Mouse (Mus musculus): ENCODE results near the gene Chrna4.

The Chrna4 gene

DNA sequence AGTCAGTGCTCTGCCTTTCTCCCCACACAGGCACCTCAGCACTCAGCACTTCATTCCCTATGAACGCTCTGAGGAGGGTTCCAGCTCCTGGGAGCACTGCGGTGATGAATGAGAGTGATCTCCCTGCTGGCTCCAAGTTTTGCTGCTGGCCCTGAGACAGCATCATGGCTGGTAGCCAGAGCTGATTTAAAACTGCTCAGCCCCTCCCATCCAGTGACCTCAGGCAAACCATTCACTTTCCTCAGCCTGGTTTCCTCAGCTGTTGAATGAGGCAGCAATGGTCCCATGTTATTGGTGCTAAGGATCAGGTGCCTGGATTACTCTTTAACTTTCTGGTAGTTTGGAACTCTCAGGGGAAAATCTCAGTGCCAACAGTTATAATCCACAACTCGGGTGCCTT lies at the start of gene Chrna4:
Gene Chrna4 (minus strand): TSS at position 110 of the 400 bp plus-strand sequence.
- no peak for DNase-seq (ENCODE audit: low spot score in 2 of 2)

DNA sequence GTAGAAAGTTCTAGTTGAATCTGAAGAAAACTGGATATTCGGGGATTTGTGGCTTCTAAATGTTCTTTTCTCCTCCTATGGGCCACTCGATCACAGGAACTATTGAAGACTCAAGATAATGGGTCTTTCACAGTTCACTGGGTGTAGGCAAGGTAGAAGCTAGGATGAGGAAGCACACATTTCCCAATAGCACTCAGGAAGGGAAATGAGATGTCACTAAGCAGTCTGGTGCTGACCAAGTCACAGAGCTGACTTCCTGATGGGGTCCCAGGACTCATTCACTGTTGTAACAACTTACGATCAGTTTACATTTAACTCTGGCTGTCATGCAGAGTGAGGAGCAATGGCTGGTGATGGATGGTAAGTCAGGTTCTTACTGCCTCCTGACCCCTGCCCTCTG lies 46.8 kb upstream of the Chrna4 start:
- no peak for DNase-seq (ENCODE audit: low spot score in 2 of 2)

DNA sequence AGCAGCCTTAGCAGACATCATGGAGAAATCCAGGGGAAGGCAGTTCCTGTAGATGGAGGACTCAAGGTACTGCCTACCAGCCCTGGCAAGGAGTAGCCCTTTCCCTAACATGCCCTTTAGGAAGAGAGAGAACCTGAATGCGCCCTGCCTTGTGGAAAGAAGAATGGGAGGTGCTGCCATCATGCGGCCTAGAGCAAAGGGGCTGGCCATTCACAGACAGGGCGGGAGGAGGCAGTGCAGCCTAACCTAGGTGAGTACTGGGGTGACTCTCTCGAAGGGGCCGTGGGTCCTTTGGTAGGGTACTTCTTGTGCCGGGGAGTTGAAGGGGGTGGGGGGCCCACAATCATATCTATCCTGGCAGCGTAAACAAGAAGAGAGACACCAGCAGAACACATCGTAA lies 41.7 kb upstream of the Chrna4 start:
- no peak for DNase-seq (ENCODE audit: low spot score in 2 of 2)

DNA sequence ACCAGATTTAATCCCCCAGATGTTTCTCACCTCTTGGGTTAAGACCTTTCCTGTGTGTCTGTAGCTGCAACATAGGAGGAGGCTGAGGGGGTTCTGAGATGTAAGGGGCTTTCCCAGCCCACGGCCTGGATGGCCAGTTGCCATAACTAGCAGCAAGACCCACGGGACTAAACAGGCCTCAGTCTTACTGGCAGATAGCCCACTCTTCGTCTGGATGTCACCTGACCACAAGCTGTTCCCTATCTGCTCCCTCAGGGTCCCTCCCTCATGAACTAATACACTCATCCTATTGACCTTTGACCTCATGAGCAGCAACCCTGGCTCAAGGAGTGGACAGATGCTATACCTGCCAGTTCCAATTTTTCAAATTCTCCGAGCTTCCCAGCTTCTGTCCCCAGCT lies 40.6 kb upstream of the Chrna4 start:
- no peak for DNase-seq (ENCODE audit: low spot score in 2 of 2)

DNA sequence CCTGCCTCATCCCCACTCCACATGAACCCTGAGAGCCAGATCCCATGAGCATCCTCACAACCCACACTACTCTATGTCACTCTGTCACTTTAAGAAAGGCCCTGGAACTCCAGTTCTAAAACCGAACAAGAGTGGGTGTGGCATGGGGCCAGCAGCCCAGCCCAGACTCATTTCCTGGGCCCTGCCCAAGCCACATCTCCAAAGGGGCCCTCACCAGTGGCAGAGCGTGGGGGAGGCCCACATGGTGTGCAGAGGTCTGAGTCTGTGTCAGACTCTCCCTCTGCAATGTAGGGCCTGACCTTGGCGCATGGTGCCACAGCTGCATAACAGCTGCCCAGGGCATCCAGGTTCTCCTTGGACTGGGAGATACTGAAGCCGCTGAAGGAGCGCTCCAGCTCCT lies 37.5 kb upstream of the Chrna4 start:
- no peak for DNase-seq (ENCODE audit: low spot score in 2 of 2)

DNA sequence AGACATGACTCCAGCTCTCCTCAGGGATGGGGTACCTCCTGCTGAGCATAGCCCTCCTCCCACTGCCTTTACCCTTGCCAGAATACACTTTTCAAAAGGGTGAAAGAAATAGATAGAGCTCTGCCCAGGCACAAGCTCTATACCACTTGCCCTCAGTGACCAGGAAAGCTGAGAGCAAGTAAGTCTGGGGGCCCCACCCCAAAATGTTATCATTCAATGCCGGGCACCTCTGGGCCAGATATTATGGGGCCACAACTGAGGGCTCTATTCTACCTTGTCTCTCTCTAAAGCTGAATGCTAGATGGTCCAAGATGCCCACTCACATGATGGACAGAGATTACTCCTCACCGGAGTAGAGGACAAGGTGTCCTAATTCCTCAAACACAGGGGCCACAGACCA lies 36.2 kb upstream of the Chrna4 start:
- no peak for DNase-seq (ENCODE audit: low spot score in 2 of 2)

DNA sequence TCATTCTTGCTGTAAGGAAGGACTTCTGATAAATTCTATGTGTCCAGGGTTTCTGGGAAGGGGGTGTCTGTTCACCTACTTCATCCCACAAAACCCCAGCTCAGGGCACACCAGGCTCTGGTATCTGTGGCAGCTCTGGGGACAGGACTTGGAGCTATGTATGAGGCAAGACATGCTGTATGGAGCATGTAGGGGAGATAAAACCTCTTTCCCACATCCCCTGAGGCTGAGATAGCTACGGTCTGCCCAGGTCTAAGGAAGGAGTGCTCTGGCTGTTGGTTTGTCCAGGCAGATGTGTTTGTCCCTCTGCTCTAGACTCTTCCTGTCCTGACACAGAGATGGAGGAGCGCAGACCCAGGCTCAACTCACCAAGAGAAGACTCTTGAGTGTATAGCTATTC lies 35.6 kb upstream of the Chrna4 start:
- DNase-seq (ENCODE audit: low spot score in 2 of 2), result no peak

DNA sequence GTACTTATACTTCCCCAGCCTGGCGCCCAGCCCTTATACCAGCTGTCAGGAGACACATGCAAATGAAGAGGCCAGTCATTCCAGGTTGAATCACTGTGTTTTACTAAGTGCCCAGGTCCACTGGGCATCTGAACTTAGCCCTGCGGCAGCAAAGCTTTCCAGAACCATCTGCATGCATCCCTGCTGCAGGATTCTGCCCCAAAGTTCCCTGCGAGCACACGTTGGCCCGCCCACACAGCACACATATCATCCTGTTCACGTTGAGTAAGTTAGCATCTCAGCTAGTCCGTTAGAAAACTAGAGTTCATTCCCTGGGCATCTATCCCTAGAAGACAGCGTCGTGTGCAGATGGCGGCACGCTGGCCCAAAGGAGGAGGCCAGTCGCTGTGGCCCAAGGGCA lies 32.2 kb upstream of the Chrna4 start:
- DNase-seq (ENCODE audit: low spot score in 2 of 2), result no peak

DNA sequence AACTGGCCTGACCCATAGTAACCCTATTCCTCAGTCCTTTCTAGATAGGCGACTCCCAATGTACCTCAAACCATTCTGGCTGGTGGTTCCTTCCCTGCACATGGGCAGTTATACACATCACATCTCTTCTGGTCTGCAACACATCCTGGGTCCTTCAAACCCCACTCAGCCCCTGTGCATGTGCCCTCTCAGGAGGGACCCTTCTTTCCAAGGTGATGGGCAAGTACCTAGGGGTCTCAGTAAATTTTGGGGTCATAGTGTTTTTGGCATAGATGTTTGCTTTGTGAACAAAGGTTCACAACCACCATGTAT lies 29.0 kb upstream of the Chrna4 start:
- no peak for DNase-seq (ENCODE audit: low spot score in 2 of 2)

DNA sequence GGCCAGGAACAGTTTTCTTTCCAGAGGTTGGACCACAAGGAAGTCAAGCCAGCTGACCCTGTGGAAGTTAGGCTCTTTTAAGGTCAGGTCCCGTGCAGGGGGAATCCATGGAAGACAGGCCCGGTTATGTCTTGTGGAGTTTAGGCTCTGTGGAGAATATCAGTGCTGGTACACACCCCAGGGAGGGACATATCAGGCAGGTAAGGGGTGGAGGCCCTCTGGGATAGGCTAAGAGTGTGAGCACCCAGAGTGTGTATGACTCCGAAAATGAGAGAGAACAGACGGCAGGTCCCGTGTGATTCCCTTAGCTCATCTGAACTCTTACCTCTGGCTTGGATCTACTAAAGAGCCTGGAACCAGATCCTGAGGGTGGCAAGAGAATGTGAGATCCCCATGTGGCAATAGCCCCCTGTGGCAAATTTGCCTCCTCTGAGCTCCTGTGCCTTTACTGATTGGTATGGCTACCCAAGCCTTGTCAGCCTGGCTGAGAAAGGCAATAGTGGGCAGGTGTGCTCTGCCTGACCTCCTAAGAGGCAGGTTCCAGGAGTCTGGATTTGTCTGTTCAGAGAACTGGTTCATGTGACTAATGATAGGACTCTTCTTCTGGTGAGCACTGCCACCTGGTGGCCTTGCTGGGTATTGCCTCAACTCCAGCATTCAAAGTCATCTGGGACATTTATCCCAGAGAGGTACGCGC lies 28.5 kb upstream of the Chrna4 start:
- DNase-seq (ENCODE audit: low spot score in 2 of 2), result peak; percentile 58 to 76

DNA sequence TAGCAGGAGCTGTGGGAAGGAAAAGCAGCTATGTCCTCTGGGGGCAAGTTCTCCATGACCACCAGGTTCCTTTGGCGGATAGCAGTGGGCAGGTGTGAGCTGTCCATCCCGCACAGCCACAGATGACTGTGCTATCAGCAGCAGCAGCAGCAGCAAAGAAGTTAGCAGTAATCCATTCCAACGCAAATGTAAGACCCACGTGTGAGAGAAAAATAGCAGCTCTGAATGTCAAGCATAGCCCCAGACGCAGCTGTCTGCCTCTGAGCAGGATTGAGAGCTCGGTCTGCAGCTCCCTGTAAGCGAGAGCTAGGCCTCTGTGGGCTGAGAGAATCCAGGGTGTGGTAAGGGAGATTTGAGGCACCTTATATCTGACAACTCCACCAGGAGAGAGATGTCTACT lies 26.8 kb upstream of the Chrna4 start:
- DNase-seq (ENCODE audit: low spot score in 2 of 2), result no peak

DNA sequence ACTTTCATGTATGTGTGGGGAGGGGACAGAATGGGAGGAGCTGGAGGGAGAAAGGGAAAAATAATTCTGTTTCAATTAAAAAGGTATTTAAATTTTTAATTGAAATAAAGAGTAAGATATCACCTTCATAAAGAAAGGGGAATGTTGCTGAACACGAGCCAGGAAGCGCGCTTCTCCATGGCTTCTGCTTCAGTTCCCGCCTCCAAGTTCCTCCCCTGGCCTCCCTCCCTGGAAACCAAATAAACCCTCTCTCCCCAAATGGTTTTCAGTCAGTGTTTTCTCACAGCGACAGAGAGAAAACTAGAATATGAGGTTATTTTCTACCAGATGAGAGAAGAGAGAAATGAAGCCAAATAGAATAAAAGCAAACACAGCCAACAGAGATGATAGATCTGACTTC lies 25.2 kb upstream of the Chrna4 start:
- no peak for DNase-seq (ENCODE audit: low spot score in 2 of 2)

DNA sequence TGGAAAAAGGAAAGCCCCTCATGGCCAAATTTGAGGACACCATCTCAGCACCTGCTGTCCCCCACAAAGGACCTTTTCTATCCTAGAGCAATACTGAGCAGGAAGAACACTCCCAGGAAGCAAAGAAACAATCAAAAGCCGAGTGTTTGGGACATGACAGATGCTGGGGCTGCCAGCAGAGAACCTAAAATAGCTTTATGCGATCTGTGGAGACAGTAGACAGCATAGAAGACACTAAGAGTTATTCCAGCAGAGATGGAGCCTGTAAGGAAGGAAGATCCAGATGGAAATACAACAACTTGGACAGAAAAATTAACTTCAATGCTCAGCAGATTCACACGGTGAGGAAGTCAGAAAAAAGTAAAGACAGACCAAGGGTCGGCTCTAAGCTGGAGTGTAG lies 22.5 kb upstream of the Chrna4 start:
- no peak for DNase-seq (ENCODE audit: low spot score in 2 of 2)

DNA sequence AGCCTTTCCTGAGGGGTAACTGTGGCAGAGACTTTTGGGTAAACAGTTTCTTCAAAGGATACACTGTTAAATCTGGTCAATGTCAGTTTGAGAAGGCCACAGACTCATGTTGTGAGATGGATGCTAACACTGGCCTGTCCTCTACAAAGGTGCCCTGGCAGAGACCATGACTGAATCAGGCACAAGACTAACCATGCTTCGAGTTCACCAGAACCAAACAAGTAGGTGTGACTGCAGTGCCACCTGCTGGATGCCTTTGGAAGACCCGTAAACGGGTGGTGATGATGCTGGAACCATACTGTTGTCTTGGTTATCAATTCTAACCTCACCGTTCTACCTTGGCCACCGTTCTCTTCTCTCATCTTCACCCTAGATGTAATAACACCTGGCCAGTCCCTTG lies 16.8 kb upstream of the Chrna4 start:
- DNase-seq (ENCODE audit: low spot score in 2 of 2), result peak; percentile 39 to 74

DNA sequence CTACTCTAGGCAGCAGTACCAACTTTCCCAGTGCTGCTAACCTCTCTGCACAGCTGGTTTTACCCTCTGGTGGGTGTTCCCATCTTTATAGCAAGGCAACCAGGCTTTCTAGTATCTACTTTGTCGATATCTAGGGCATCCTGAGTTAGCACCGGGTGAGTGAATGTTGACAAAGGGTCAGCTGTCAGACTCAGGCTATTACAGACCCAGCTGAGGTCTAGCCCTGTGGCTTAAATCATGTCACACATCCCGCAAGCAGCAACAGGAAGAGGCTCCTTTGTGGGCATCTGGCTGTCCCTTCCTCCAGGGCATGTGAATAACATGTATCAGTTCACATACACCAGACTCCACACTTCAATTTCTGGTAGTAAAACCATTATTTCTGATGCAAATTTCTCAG lies 14.8 kb upstream of the Chrna4 start:
- no peak for DNase-seq (ENCODE audit: low spot score in 2 of 2)

DNA sequence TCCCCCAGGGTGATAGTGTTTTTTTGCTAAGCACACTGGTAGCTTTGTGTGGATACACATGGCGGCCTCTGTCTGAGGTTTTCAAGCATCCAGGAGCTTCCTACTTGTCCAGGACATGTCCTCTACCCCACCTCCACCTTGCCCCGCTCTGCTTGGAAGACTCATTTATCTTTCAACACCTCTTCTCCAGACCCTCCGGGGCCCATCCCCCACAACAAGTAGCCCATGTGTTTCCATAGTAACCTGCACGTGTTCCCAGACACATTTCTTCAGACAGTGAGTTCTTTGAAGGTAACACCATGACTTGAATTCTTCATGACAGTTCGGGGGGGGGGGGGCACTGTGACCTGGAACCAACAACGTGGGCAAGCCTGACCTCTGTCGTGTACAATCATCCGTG lies 14.0 kb upstream of the Chrna4 start:
- DNase-seq (ENCODE audit: low spot score in 2 of 2), result no peak

DNA sequence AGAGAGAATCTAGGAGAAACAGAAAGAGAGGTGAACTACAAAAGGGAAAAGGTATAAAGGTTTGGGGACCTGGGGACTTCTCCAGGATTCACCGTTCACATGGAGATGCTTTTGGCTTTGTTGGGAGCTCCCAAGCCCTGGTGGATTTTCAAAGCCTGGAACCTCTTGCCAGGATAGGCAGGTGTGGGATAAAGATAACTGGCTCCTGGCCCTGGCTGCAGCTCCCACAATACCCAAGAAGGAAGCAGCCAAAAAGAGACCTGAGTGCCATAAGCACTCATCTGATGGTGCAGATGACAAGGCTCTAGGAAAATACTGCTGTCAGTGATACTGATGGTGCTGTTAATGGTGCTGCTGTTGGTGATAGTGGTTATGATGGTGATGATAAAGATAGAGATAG lies 8.8 kb upstream of the Chrna4 start:
- DNase-seq (ENCODE audit: low spot score in 2 of 2), result no peak

DNA sequence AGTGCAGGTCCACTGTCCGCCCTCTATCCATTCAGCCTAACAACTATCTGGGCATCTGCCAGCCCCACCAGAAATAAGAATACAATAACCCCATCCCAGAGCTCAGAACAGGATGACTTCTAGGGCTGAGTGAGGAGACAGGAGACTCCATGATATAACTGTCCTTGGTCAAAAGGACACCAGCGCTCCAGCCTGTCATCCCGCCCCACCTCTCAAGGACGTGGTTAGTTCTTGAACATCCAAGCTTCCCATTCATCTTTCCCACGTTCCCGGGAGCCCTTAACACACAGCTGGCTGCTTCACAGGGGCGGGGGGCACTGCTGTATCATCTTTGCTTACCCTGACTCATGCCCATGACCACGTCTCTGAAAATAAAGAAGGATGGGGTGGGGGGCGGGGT lies 5.6 kb upstream of the Chrna4 start:
- DNase-seq (ENCODE audit: low spot score in 2 of 2), result no peak

DNA sequence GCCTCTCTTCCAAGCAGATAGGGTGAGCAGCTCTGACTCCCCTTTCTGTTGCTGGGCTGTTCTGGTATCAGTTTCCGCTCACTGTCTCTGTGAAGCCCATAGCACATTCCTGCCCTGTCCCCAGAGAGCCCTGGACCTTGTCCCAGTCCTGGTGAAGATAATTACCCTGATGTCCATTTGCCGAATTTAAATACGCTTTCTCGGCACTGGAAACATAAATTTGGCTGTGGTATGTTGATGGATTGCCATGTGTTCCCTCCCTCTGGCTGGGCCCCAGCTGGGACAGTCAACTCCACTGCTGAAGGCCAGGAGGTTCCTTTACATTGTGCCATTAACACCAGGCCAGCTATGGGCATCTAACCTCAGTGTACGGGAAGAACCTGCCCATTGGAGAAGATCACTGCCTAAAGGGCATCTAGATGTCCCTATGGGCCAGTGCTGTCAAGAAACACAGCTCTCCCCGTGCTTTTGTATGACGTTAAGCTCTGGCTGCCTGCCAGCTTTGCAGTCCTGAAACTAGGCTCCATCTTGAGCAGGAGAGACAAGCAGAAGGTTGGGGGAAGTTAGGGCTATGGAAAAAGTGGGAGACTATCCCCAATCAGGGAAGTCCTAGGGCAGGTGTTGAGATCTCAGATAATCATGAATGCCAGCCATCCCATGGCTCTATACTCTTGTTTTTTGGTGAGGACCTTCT lies 5.1 kb upstream of the Chrna4 start:
- DNase-seq (ENCODE audit: low spot score in 2 of 2), result no peak

DNA sequence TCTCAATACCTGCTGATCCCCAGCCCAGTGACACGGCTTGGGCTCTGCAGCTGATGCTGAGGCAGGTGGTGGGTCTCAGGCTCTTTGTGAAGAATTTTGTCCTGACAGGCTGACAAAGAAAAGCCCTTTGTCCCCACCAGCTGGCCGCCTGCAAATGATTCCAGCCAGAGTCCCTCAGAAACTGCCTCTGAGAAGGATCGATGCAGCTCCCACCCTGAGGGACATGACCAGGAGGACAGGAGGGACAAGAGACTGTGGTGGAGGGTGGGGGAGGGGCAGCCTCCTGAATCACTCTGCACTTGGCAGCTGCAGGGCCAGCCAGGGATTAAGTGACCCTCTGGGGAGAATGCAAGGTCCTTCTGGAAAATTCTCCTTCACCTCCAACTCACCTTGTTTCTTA lies 655 bp upstream of the Chrna4 start:
- DNase-seq (ENCODE audit: low spot score in 2 of 2), result no peak

DNA sequence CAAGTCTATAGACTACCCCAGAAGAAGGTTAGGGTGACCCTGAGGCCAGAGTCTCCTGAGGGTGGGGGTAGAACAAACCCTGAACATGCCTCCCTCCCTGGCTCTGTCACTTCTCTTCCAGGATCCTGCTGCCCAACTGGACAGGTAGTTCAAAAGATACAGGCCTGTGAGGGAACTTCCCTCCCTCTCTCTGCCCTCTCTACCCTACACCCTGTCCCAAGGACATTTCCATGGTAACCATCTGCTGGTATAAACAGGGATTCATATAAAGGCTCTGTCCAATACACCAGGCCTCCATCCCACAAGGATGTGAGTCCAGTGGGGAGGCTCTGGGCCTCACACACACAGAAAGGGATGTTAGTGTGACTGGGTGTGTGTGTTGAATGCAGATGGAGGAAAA lies 970 bp downstream of the Chrna4 start:
- DNase-seq (ENCODE audit: low spot score in 2 of 2), result no peak

DNA sequence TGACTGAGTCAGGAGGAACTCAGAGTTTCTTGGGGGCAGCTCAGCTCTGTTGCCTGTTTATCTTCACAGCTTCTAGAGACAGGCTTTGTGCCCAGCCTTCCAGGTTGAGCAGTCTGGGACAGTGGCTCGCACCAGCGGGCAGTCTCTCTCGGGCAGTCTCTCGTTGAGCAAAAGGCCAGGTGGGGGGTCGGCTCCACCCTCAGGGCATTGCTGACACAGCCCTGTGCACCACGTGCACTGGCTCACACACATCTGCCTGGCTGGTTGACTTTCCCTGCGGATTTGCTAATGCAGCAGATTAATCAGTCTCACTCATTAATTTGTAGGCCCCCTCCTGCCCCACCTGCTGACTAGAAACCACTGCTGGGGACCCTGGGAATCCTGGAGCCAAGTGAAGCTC lies 1.4 kb downstream of the Chrna4 start:
- DNase-seq (ENCODE audit: low spot score in 2 of 2), result no peak

DNA sequence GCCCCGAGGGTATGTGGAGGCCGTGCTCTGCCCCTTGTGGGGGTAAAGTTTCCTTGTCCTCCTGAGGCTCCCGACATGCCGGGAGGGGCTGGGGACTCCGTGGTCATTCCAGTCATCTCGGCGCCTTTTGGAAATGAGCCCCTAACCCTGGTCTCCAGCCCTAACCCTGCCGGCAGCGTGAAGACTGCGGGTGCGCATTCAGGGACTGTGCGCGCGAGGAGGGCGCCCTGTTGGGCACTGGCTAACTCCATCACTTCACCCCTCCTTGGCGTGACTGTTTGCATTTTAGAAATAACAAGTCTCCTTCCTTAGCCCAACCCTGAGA lies 4.0 kb downstream of the Chrna4 start:
- DNase-seq (ENCODE audit: low spot score in 2 of 2), result no peak

DNA sequence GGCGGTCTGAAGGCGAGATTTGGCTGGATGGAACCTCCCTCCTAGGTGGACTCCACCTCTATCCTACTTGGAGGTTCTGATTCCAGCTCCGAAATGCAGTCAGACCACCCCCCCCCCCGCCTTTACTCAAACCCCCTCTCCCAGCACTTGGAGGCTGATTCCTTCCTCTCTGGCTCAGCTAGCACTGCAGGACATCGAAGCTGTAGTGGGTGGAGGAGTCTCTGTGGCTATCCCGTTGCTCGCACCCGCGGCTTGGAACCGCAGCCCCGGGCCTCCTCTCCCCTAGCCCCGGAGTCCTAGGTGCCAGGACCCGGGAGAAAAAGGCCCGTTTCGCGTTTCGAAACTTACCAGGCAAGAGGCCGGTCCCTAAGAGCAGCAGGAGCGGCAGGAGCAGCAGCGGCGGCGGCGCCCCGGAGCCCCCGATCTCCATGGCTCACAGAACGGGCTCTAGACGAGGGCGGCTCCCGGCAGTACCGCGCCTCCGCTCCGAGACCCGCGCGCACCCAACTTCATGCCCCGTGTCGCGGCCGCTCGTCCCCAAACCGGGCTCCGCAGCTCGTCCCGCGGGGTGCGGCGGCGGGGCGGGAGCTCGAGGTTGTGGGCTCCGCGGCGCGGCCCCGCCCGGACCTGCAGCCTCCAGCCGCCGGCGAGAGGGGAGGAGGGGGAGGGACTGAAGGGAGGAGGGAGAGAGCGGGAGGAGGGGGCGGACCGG lies 4.5 kb downstream of the Chrna4 start:
- no peak for DNase-seq (ENCODE audit: low spot score in 2 of 2)

Measured in spleen, postnatal 10 days (tissue).